In the genomic region with DNA sequence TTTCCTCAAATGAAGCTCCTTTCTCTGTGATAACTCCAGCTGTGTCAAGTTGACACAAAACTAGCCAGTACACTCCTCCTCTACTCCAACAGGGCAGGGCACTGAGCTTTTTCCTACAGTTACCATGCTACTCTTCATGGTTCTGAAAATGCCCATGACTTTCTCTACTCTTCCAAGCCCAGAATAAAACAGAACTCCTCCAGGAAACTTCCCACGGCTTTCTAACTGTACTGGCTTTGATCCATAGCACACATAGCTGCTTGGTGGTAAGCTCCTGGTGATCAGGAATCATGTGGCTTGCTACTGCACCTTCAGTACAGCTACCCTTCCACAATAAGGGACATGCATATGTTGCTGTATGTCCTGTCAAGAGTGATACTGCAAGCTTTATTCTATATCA, we compare ENCODE assay signal across 8 mouse cellular contexts.
"Had no signal": no experiment of that assay in that cellular context is flagged by ENCODE, and none has a peak within 500 bp of the region (broad histone marks: within the 10 kb centered on the region; RNA-seq: fewer than 3 reads in every experiment).

No protein-coding gene starts in this region.

- DNase-seq: liver, postnatal 0 days; lung, adult 2 months; lung, postnatal 14 days; lung, postnatal 36 days; right cerebral cortex, postnatal 25 days; thymus, adult 2 months; thymus, postnatal 25 days; thymus, postnatal 4 days had no signal
